Mouse (Mus musculus): ENCODE data around the gene Kcnq5. TPM values are rescaled to one million over a fixed set of nuclear protein-coding genes. Genes with fewer than 3 reads are reported as not detected.

The Kcnq5 gene
- total and polyA plus RNA-seq, 3 experiments, result not detected

- Histone ChIP-seq H3K9ac (ENCODE audit: control insufficient read depth, low read depth, low read length, poor library complexity, severe bottlenecking) (no peak overlapping the region), H3K36me3 (ENCODE audit: control insufficient read depth in 1 of 2, insufficient read depth in 2 of 2, low read length in 2 of 2) (no peaks in the 10 kb centered on the region), H3K4me1 (ENCODE audit: control insufficient read depth in 1 of 2, insufficient read depth in 2 of 2, low read length in 2 of 2) (no peaks in the 10 kb centered on the region), H3K27me3 (ENCODE audit: control insufficient read depth in 1 of 2, insufficient read depth in 2 of 2, low read length in 2 of 2) (no peaks in the 10 kb centered on the region), H3K79me2 (ENCODE audit: control insufficient read depth, insufficient read depth, low read length, poor library complexity) (no peaks in the 10 kb centered on the region), H3K9me3 (replicated peaks; ENCODE audit: insufficient read depth, low read length) (no peaks in the 10 kb centered on the region), H3K4me3 (ENCODE audit: control insufficient read depth in 1 of 2, insufficient read depth in 1 of 2, low read depth in 2 of 2, low read length in 2 of 2) (no peak overlapping the region), H3K27ac (ENCODE audit: control insufficient read depth, low read depth, low read length) (no peak overlapping the region)
- no peak for DNase-seq (ENCODE audit: low read depth, low spot score)
- no peak for TF ChIP-seq MXI1 (IDR thresholded peaks at IDR 0.05; ENCODE audit: low read depth, low read length)
- no peak for TF ChIP-seq E2F4 (IDR thresholded peaks at IDR 0.05; ENCODE audit: borderline replicate concordance, low read depth, low read length)
- TF ChIP-seq MAFK (IDR thresholded peaks at IDR 0.05; ENCODE audit: borderline replicate concordance, low read depth, low read length), result no peak
- no peak for TF ChIP-seq USF2 (IDR thresholded peaks at IDR 0.05; ENCODE audit: borderline replicate concordance in 1 of 2, insufficient read depth in 1 of 2, low read depth in 1 of 2, low read length in 2 of 2)
- no peak for TF ChIP-seq SMC3 (IDR thresholded peaks at IDR 0.05; ENCODE audit: low read depth, low read length)
- no peak for TF ChIP-seq SIN3A (IDR thresholded peaks at IDR 0.05; ENCODE audit: low read length)
- TF ChIP-seq CTCF (IDR thresholded peaks at IDR 0.05 in 2 of 3, conservative IDR thresholded peaks at IDR 0.05 in 1 of 3; ENCODE audit: control insufficient read depth in 1 of 3, insufficient read depth in 1 of 3, low read depth in 2 of 3, low read length in 3 of 3, poor library complexity in 1 of 3, severe bottlenecking in 1 of 3), result no peak
- no peak for TF ChIP-seq USF1 (IDR thresholded peaks at IDR 0.05; ENCODE audit: low read depth, low read length)
- no peak for TF ChIP-seq POLR2A (IDR thresholded peaks at IDR 0.05; ENCODE audit: control insufficient read depth in 1 of 2, insufficient read depth in 1 of 2, low read depth in 1 of 2, low read length in 2 of 2, poor library complexity in 1 of 2)
- TF ChIP-seq KAT2A (conservative IDR thresholded peaks at IDR 0.05; ENCODE audit: low read depth, low read length), result no peak
- TF ChIP-seq TBP (IDR thresholded peaks at IDR 0.05; ENCODE audit: low read depth, low read length), result no peak
- no peak for TF ChIP-seq MEF2A (IDR thresholded peaks at IDR 0.05; ENCODE audit: extremely low read depth, insufficient replicate concordance, low read depth, low read length, poor library complexity, severe bottlenecking)
- no peak for TF ChIP-seq JUND (IDR thresholded peaks at IDR 0.05; ENCODE audit: low read depth, low read length)
- TF ChIP-seq NRF1 (IDR thresholded peaks at IDR 0.05; ENCODE audit: insufficient read depth, low read depth, low read length, poor library complexity, severe bottlenecking), result no peak
- no peak for TF ChIP-seq MAZ (IDR thresholded peaks at IDR 0.05; ENCODE audit: low read depth, low read length)
- TF ChIP-seq MYC (IDR thresholded peaks at IDR 0.05; ENCODE audit: low read depth, low read length), result no peak
- TF ChIP-seq BHLHE40 (IDR thresholded peaks at IDR 0.05; ENCODE audit: borderline replicate concordance, low read depth, low read length), result no peak
- no peak for TF ChIP-seq TCF12 (IDR thresholded peaks at IDR 0.05; ENCODE audit: low read depth, low read length)
- no peak for TF ChIP-seq RAD21 (IDR thresholded peaks at IDR 0.05; ENCODE audit: low read depth, low read length)
- TF ChIP-seq GABPA (IDR thresholded peaks at IDR 0.05; ENCODE audit: low read depth, low read length), result no peak
Observed at GRCm38 (mm10) chr1:21622455-21622854, 339.3 kb downstream of the Kcnq5 start.

DNA sequence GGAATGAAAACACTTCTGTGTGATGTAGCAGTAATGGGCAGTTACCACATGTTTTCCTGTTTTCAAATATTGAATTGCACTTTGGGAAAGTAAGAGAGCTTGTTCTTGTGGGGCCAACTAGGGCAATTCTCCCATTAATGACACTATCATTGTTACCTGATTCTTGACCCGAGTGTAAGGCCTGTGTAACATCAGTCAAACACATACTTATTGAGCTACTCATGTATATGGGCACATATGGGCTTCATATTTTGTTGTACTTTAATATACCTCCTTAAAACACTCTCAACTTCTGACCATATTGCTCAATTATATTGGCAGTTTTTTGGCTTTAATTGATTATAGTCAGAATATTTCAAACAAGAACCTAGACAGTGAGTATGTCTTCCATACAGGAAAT lies 339.7 kb downstream of the Kcnq5 start:
- Histone ChIP-seq H3K4me3 (ENCODE audit: control insufficient read depth in 1 of 2, insufficient read depth in 1 of 2, low read depth in 2 of 2, low read length in 2 of 2) (no peak overlapping the region), H3K27ac (ENCODE audit: control insufficient read depth, low read depth, low read length) (no peak overlapping the region), H3K9ac (ENCODE audit: control insufficient read depth, low read depth, low read length, poor library complexity, severe bottlenecking) (no peak overlapping the region), H3K9me3 (replicated peaks; ENCODE audit: insufficient read depth, low read length) (no peaks in the 10 kb centered on the region), H3K36me3 (ENCODE audit: control insufficient read depth in 1 of 2, insufficient read depth in 2 of 2, low read length in 2 of 2) (no peaks in the 10 kb centered on the region), H3K4me1 (ENCODE audit: control insufficient read depth in 1 of 2, insufficient read depth in 2 of 2, low read length in 2 of 2) (no peaks in the 10 kb centered on the region), H3K27me3 (ENCODE audit: control insufficient read depth in 1 of 2, insufficient read depth in 2 of 2, low read length in 2 of 2) (no peaks in the 10 kb centered on the region), H3K79me2 (ENCODE audit: control insufficient read depth, insufficient read depth, low read length, poor library complexity) (no peaks in the 10 kb centered on the region)
- no peak for TF ChIP-seq CHD1 (IDR thresholded peaks at IDR 0.05; ENCODE audit: low read depth, low read length)
- DNase-seq (ENCODE audit: low read depth, low spot score), result no peak
